Mouse (Mus musculus): ENCODE measurements around the gene Defb43.

The Defb43 gene

GRCm38 (mm10) chr14:63066630-63067310 is 55.2 kb downstream of the Defb43 start:
- peak; percentile 60 for DNase-seq (ENCODE audit: low spot score)

All from spleen, adult 12 weeks (tissue).